Mouse (Mus musculus): ENCODE results near the gene Vamp4. TPM values are rescaled to one million over a fixed set of nuclear protein-coding genes. Genes with fewer than 3 reads are reported as not detected.

The Vamp4 gene
- total RNA-seq, 2 experiments from 2014 or later: 16.8 to 20.9 TPM

GRCm38 (mm10) chr1:162646083-162646686 lies 75.9 kb downstream of the Vamp4 start:
- no peak for DNase-seq (ENCODE audit: low spot score)

GRCm38 (mm10) chr1:162648416-162648815 lies 78.1 kb downstream of the Vamp4 start:
- DNase-seq (ENCODE audit: low spot score): no peak

Other genes starting within 250 kb of the Vamp4 start
- 1 to 10 TPM; 3.4 to 5.9 TPM for gene Dnm3, start 92.5 kb upstream of the Vamp4 start, total RNA-seq (2021)
- 1 to 10 TPM; 7.1 to 8.5 TPM for gene Mettl13, start 22.0 kb upstream of the Vamp4 start, total RNA-seq (2021)
- 10 to 100 TPM; 35.8 to 73.6 TPM for gene Myoc, start 68.6 kb downstream of the Vamp4 start, total RNA-seq (2021)
- not detected for gene Myocos, start 87.7 kb downstream of the Vamp4 start, total RNA-seq (2021)
- 10 to 100 TPM; 42.1 to 48.9 TPM for gene Prrc2c, start 170.0 kb downstream of the Vamp4 start, total RNA-seq (2021)
- under 1 TPM; 0.11 to 0.26 TPM for gene Fmo4, start 243.5 kb downstream of the Vamp4 start, total RNA-seq (2021)

All from gastrocnemius, adult 18-20 months (tissue).